Mouse (Mus musculus) embryonic facial prominence, embryonic 12.5 days (tissue): ENCODE data around the gene Pxn. TPM values are rescaled to one million over a fixed set of nuclear protein-coding genes. Genes with fewer than 3 reads are reported as not detected.
"Not testable (repeated sequence)": the region's sequence is repeated elsewhere in the genome, so short reads cannot be mapped to it uniquely, and the experiment has no call there.

ENCODE experiments used
- ATAC-seq: fragments of 200-750 bp; cut with Nextera tagmentation; 2 replicates; pipeline ENCODE4 v1.8.0; 2017; ENCODE audit not compliant: insufficient number of reproducible peaks, insufficient read depth, low FRiP score, low TSS enrichment
- H3K27ac ChIP-seq: fragments of 300-500 bp; sonication (generic); 2 replicates; pipeline ENCODE4 v1.5.1; 2016; ENCODE audit warnings: mild to moderate bottlenecking
- H3K27me3 ChIP-seq: fragments of 300-500 bp; sonication (generic); 2 replicates; pipeline ENCODE4 v1.6.1; 2016; ENCODE audit warnings: mild to moderate bottlenecking, moderate library complexity
- H3K36me3 ChIP-seq: fragments of 300-500 bp; sonication (generic); 2 replicates; pipeline ENCODE4 v1.6.1; 2016; ENCODE audit warnings: mild to moderate bottlenecking
- H3K4me1 ChIP-seq: fragments of 300-500 bp; sonication (generic); 2 replicates; pipeline ENCODE4 v1.6.1; 2016
- H3K4me2 ChIP-seq: fragments of 300-500 bp; sonication (generic); replicated peaks from 2 replicates; pipeline ENCODE4 v1.6.1; 2016; ENCODE audit warnings: mild to moderate bottlenecking, moderate library complexity
- H3K4me3 ChIP-seq: fragments of 300-500 bp; sonication (generic); 2 replicates; pipeline ENCODE4 v1.5.1; 2016; ENCODE audit warnings: mild to moderate bottlenecking
- H3K9ac ChIP-seq: fragments of 300-500 bp; sonication (generic); 2 replicates; pipeline ENCODE4 v1.6.1; 2016; ENCODE audit warnings: mild to moderate bottlenecking, moderate library complexity
- H3K9me3 ChIP-seq: fragments of 300-500 bp; sonication (generic); 2 replicates; pipeline ENCODE4 v1.6.1; 2016; ENCODE audit warnings: mild to moderate bottlenecking, moderate library complexity
- WGBS: fragments of 180-500 bp; shearing (Covaris S2); methylation state at CpG from one replicate; pipeline ENCODE4 v1.1.7; 2016; 5-methylcytosine and 5-hydroxymethylcytosine counted together
- polyA plus RNA-seq: library from polyadenylated mRNA; unstranded; fragments of >200 nt; fragmentation: Nextera tagmentation; extraction: Ambion mirVana; gene quantifications from 2 replicates; pipeline ENCODE4 v1.2.1, GENCODE M21; 2016

Pxn gene
- polyA plus RNA-seq, 1 experiment from 2014 or later: 47.1 TPM

DNA sequence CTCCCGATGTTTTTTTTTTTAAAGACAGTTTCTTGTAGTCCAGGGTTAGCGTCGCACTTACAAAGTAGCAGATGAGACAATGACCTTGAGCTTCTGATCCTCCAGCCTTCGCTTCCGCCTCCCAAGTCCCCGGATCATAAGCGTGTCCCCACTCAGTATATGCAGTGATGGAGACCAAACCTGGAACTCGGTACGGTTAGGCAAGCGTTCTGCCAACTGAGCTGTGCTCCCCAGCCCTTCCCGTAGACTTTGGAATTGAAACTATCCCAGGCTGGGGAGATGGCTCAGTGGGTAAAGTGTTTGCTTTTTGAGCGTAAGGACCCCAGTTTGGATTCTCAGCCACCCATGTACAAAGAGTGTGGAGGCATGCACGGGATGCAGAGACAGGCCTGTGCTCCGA, 6.8 kb downstream of the Pxn start:
- H3K27ac ChIP-seq: peak overlapping the region; percentile 96; the same call in 1 of the 2 replicates
- H3K9me3 ChIP-seq: no peaks in the 10 kb centered on the region
- peaks cover 39% of the 10 kb centered on the region for H3K4me1 ChIP-seq
- ATAC-seq: no peak
- no peak overlapping the region for H3K4me3 ChIP-seq
- 95% methylated on average over 14 of the region's 14 CpGs for WGBS
- H3K27me3 ChIP-seq: no peaks in the 10 kb centered on the region
- H3K4me2 ChIP-seq: no peak overlapping the region
- H3K9ac ChIP-seq: no peak overlapping the region
- 0 out of 2 replicates have a peak, but pooled peaks cover 6% of the 10 kb centered on the region for H3K36me3 ChIP-seq

DNA sequence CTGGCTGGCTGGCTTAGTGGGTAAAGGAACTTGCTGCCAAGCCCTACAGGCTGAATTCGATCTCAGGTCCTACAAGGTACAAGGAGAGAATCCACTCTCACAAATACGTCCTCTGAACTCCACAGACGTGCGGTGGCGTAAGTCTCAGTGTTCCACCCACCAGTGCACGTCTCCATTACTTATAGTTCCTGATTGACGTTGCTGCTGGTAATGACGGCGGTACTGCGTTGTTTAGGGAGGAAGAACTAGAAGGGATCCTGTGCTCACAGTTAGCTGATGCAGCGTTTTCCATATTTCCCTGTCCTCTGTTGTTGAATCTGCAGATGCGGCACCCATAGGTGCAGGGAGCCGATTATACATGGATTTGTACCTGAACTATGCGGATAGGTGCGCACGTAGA, 7.2 kb downstream of the Pxn start:
- no peak overlapping the region for H3K4me3 ChIP-seq
- H3K27ac ChIP-seq: peak overlapping the region; percentile 96
- 91% methylated on average over 16 of the region's 16 CpGs for WGBS
- no peaks in the 10 kb centered on the region for H3K9me3 ChIP-seq
- ATAC-seq: no peak
- H3K36me3 ChIP-seq: 0 out of 2 replicates have a peak, but pooled peaks cover 6% of the 10 kb centered on the region
- no peak overlapping the region for H3K9ac ChIP-seq
- H3K4me2 ChIP-seq: no peak overlapping the region
- peaks cover 34% of the 10 kb centered on the region for H3K4me1 ChIP-seq
- H3K27me3 ChIP-seq: no peaks in the 10 kb centered on the region

DNA sequence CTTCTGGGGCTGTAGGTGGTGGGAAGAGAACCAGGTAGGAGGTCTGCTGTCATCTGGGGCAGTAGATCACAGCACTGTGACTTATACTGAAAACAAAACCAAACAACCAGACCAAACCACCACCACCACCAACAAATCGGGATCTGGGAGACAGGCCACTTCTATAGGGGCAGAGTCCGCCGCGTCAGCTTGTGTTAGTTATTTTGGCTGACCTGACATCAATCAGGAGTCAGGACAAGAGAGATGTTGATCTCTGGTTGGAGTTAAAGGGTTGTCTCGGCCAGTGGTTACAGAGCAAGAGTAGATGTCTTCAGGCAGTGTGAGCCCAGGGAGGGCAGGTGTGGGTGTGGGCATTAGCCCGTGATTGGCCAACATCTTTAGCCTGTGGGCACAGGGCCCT, 7.9 kb downstream of the Pxn start:
- Histone ChIP-seq H3K4me3 (no peak overlapping the region), H3K4me1 (peaks cover 28% of the 10 kb centered on the region), H3K9me3 (no peaks in the 10 kb centered on the region), H3K4me2 (peak overlapping the region; percentile 40; the same call in 1 of the 2 replicates), H3K36me3 (0 out of 2 replicates have a peak, but pooled peaks cover 6% of the 10 kb centered on the region), H3K27ac (peak overlapping the region; percentile 96), H3K9ac (peak overlapping the region; percentile 21; the same call in 1 of the 2 replicates), H3K27me3 (no peaks in the 10 kb centered on the region)
- WGBS: 49% methylated on average over 6 of the region's 6 CpGs
- 0 out of 2 replicates have a peak, but pooled peaks have one; percentile 7 for ATAC-seq

DNA sequence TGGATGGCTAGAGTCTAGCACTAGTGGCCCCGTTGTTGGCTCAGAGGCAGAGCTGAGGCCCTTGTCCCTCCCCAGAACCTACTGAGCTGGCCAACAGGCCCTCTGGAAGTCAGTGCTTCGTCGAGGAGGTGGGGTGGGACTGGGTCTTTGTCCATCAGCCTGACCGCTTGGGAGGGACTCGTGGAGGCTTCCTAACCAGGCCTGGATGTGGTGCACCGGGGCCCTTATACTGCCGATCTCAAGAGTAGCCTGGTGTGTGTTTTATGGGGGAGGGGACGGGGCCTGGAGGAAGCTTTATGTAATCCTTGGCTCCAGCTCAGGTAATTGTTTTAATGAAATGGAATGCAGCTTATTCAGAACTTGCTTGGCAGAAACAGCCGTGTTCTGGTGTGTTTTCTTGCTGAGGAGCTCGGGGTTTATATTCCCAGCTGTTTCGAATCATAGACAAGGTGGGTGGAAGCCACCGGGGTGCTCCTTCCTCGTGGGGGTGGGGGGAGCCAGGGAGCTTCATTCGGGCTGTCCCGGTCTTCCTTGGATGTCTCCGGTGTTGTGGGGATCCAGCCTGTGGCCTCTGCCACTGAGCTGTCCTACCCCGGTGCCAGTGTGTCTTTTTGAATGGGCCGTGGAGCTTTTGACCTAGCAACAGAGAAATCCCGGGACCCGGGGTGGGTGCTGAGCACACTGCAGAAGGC, 8.6 kb downstream of the Pxn start:
- peak; percentile 74 for ATAC-seq
- Histone ChIP-seq H3K4me3 (no peak overlapping the region), H3K27me3 (no peaks in the 10 kb centered on the region), H3K27ac (peak overlapping the region; percentile 96), H3K9ac (peak overlapping the region; percentile 21; the same call in 1 of the 2 replicates), H3K36me3 (0 out of 2 replicates have a peak, but pooled peaks cover 6% of the 10 kb centered on the region), H3K4me2 (peak overlapping the region; percentile 40), H3K4me1 (peaks cover 21% of the 10 kb centered on the region), H3K9me3 (no peaks in the 10 kb centered on the region)
- WGBS: 24% methylated on average over 20 of the region's 20 CpGs

DNA sequence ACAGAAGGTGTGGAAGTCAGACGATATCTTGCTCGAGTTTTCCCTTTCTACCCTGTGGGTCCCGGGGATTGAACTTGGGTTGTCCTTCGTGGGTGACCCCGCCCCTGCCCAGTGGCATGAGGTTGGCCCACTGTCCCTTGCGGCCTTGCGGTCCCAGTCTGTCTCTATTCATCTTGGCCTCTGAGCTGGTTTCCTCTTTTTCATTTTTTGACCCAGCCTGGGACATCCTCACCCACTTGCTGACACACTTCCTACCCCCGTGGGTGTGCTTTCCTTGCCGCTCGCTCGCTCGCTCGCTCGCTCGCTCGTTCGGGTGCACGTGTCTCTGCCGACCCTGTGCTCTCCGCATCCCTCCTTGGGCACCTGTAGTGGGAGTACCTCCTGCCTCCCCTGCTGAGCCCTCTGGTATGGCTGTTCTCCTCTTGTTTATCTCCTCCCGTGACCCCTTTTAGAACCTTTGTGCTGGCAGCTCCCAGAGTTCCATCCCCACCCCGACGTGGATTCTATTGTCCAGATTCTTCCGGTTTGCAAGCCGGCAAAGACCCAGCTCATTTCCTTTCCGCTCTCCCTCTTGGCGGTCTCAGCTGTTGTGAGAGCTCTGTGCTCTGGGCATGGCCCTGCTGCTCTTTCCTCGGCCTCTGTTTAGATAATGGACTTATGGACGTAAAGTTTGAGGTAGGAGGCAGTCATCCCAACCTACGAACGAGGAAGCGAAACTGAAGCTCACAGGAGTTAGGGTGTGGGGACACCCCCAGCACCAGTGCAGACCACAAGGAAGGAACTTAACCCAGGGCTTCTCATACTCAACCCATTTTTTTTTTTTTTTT, 9.8 kb downstream of the Pxn start:
- no peaks in the 10 kb centered on the region for H3K9me3 ChIP-seq
- H3K9ac ChIP-seq: no peak overlapping the region
- no peak overlapping the region for H3K4me2 ChIP-seq
- no peak overlapping the region for H3K4me3 ChIP-seq
- peaks cover 10% of the 10 kb centered on the region; the same call in 1 of the 2 replicates for H3K36me3 ChIP-seq
- WGBS: 86% methylated on average over 29 of the region's 32 CpGs
- H3K27ac ChIP-seq: peak overlapping the region; percentile 96
- peaks cover 32% of the 10 kb centered on the region for H3K4me1 ChIP-seq
- ATAC-seq: no peak
- H3K27me3 ChIP-seq: no peaks in the 10 kb centered on the region

DNA sequence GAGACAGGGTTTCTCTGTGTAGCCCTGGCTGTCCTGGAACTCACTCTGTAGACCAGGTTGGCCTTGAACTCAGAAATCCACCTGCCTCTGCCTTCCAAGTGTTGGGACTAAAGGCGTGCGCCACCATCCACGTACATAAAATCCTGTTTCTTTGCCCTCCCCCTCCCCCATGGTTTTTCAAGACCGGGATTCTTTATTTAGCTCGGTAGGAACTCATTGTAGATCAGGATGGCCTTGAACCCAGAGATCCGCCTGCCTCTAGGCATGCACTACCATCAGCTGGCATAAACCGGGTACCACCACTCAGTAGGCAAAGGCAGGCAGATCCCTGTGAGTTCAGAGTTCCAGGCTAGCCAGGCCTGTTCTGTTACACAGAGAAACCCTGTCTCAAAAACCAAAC, 10.4 kb downstream of the Pxn start:
- H3K36me3 ChIP-seq: peaks cover 11% of the 10 kb centered on the region; the same call in 1 of the 2 replicates
- no peak overlapping the region for H3K9ac ChIP-seq
- peaks cover 38% of the 10 kb centered on the region for H3K4me1 ChIP-seq
- H3K27me3 ChIP-seq: no peaks in the 10 kb centered on the region
- no peak overlapping the region for H3K27ac ChIP-seq
- H3K4me3 ChIP-seq: no peak overlapping the region
- no peak overlapping the region for H3K4me2 ChIP-seq
- WGBS: 93% methylated on average over 7 of the region's 7 CpGs
- H3K9me3 ChIP-seq: no peaks in the 10 kb centered on the region
- ATAC-seq: no peak

DNA sequence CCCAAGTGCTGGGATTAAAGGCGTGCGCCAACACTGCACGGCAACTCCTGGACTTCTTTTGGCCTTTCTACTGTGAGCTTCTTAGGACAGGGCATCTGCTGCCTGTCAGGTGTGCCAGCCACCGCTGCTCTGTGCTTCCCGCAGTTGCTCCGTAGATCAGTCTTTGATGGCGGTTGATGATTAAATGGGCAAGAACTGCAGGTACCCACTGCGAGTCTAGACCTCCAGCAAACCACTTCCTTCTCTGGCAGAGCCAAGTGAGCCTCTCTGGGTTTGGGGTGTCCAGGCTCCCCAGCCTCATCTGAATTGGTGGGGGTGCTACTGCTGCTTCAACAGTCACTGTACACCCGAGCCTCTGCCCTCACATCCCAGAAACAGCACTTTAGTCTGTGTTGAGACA, 11.0 kb downstream of the Pxn start:
- no peak for ATAC-seq
- no peak overlapping the region for H3K4me2 ChIP-seq
- H3K36me3 ChIP-seq: peaks cover 11% of the 10 kb centered on the region; the same call in 1 of the 2 replicates
- H3K4me3 ChIP-seq: no peak overlapping the region
- H3K27me3 ChIP-seq: no peaks in the 10 kb centered on the region
- H3K4me1 ChIP-seq: peaks cover 43% of the 10 kb centered on the region
- WGBS: 89% methylated on average over 9 of the region's 9 CpGs
- no peak overlapping the region for H3K27ac ChIP-seq
- no peak overlapping the region for H3K9ac ChIP-seq
- no peaks in the 10 kb centered on the region for H3K9me3 ChIP-seq

DNA sequence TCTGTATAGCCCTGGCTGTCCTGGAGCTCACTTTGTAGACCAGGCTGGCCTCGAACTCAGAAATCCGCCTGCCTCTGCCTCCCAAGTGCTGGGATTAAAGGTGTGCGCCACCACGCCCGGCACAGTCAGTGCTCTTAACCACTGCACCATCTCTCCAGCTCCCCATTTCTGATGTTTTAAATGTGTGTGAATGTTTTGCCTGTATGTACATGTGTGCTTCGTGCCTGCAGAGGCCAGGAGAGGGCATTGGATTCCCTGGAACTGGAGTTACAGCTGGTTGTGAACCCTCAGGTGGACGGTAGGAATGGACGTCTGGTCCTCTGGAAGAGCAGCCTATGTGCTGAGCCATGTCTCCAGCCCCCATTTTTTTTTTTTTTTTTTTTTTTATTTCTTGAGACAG, 11.7 kb downstream of the Pxn start:
- not testable (repeated sequence) for H3K9me3 ChIP-seq, H3K4me3 ChIP-seq, ATAC-seq, H3K27me3 ChIP-seq, H3K4me2 ChIP-seq, H3K9ac ChIP-seq, H3K27ac ChIP-seq
- peaks cover 11% of the 10 kb centered on the region; the same call in 1 of the 2 replicates for H3K36me3 ChIP-seq
- peaks cover 51% of the 10 kb centered on the region for H3K4me1 ChIP-seq
- 96% methylated on average over 7 of the region's 8 CpGs for WGBS

DNA sequence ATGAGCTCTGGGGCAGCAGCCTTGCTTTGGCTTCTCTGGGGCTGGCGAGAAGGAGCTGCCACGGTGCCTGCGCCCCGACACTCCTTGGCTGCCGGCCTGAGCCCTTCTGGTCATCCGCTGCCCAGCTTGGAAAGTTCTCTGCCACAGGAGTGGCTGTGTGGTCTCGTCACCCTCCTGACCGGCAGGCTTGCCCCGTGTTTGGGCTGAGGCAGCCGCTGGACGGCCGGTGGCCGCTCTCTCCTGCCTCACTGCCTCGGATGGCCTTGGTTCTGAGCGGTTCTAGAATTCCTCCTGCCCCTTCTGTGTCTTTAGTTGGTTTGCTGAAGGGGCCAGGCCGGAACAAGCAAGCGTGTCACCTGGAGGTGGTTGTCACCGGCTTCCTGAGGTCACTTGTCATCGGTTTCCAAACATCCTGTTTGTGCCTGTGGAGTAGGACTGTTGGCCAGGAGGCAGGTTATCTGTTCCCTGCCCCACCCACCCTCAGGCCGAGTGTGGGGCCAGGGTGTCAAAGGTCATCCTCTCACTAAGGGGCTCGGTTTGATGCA, 13.9 kb downstream of the Pxn start:
- Histone ChIP-seq H3K9ac (peak overlapping the region; percentile 38; the same call in 1 of the 2 replicates), H3K27me3 (no peaks in the 10 kb centered on the region), H3K9me3 (no peaks in the 10 kb centered on the region), H3K36me3 (peaks cover 15% of the 10 kb centered on the region), H3K27ac (peak overlapping the region; percentile 67), H3K4me2 (no peak overlapping the region), H3K4me1 (peaks cover 54% of the 10 kb centered on the region), H3K4me3 (no peak overlapping the region)
- ATAC-seq: no peak
- WGBS: 50% methylated on average over 21 of the region's 21 CpGs

DNA sequence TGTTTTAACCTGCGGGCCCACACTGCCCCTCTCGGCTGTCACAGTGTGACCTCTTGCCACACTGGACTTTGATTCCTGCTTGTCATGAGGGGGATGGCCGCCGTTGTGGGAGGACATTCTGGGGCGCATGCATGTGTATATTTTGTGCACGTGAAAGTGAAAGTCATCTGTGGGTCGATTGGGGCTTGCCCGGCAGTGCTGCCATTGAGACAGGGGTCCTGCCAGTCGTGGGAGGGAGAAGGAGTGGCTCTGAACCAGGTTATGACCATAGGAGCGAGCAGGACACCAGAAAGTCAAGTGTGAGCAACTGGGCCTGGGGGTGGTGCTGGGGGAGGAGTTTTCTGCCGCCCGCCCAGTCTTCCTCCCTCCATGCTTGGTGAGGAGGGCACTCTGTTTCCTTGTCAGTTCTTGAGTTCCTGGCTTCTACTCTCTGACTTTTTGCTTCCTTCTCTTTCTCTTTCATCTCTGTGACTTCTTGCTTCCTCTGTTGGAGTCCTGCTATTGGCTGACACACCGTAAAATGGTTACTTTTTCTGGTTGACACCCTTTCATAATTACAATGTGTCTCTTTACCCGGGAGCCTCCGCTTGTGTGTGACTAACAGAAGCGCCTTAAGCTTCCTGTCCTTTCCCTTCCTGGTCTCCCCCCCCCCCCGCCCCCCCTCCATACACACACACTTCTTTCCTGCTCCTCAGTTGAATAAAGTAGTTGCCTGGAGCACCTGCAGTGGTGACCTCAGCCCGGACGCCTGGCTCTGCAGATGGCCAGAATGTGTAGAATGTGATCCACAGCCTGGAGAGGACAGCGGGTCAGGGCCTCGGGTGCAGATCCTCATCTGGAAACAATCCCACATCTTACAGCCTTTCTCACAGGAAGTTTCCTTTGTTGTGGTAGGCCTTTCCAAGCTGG, 15.3 kb downstream of the Pxn start:
- Histone ChIP-seq H3K9me3 (no peaks in the 10 kb centered on the region), H3K27me3 (no peaks in the 10 kb centered on the region), H3K4me3 (no peak overlapping the region), H3K36me3 (peaks cover 17% of the 10 kb centered on the region), H3K4me1 (peaks cover 56% of the 10 kb centered on the region), H3K27ac (peak overlapping the region; percentile 86), H3K4me2 (no peak overlapping the region), H3K9ac (no peak overlapping the region)
- 39% methylated on average over 20 of the region's 21 CpGs for WGBS
- no peak for ATAC-seq

DNA sequence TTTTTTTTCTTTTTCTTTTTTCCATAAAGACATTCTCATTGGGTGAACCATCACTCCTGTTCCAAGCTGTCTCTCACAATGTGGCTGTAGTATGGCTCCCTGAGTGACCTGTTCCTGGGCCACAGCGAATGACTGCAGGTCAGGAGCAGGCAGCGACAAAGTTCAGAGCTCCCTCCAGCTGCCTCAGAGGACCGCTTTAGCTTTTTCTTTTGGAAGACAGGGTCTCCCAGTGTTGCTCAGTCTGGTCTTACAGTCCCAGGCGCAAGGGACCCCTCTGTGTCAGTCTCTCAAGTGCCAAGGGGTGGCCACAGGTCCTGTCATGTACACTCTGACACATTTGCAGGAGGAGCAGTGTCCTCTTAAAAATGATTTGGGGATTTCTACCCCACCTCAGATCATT, 16.1 kb downstream of the Pxn start:
- Histone ChIP-seq H3K4me3 (no peak overlapping the region), H3K4me2 (no peak overlapping the region), H3K27ac (peak overlapping the region; percentile 86), H3K4me1 (peaks cover 56% of the 10 kb centered on the region), H3K27me3 (no peaks in the 10 kb centered on the region), H3K9ac (no peak overlapping the region), H3K36me3 (peaks cover 11% of the 10 kb centered on the region), H3K9me3 (no peaks in the 10 kb centered on the region)
- ATAC-seq: no peak
- WGBS: 60% methylated on average over 4 of the region's 4 CpGs
